Mouse (Mus musculus) embryonic facial prominence, embryonic 14.5 days (tissue): ENCODE measurements at regions not wholly inside any gene's neighbourhood (a gene's known extent, or its start where the extent isn't known, plus 50 kb on each side); places are given as distances from the start of the nearest gene placed in this dataset.

ENCODE experiments used
- ATAC-seq: fragments of 200-750 bp; cut with Nextera tagmentation; 2 replicates; pipeline ENCODE4 v1.8.0; 2017; ENCODE audit warnings: low read depth, moderate number of reproducible peaks, moderate TSS enrichment
- DNase-seq: peaks from one replicate; pipeline ENCODE4 v3.0.0-alpha.2; 2015; ENCODE audit warnings: low spot score
- H3K27ac ChIP-seq: fragments of 300-500 bp; sonication (generic); replicated peaks from 2 replicates; pipeline ENCODE4 v1.5.1; 2014; ENCODE audit warnings: low read depth, mild to moderate bottlenecking, low read length, moderate library complexity
- H3K27me3 ChIP-seq: fragments of 300-500 bp; sonication (generic); replicated peaks from 2 replicates; pipeline ENCODE4 v1.6.1; 2014; ENCODE audit warnings: low read length; ENCODE audit not compliant: control insufficient read depth, insufficient read depth
- H3K36me3 ChIP-seq: fragments of 300-500 bp; sonication (generic); 2 replicates; pipeline ENCODE4 v1.6.1; 2014; ENCODE audit warnings: low read length, mixed read lengths; ENCODE audit not compliant: control insufficient read depth, insufficient read depth
- H3K4me1 ChIP-seq: fragments of 300-500 bp; sonication (generic); 2 replicates; pipeline ENCODE4 v1.6.1; 2014; ENCODE audit warnings: antibody characterized with exemption, low read length; ENCODE audit not compliant: control insufficient read depth, insufficient read depth
- H3K4me2 ChIP-seq: fragments of 300-500 bp; sonication (generic); 2 replicates; pipeline ENCODE4 v1.6.1; 2014; ENCODE audit warnings: low read depth, mild to moderate bottlenecking, low read length, moderate library complexity, mixed read lengths
- H3K4me3 ChIP-seq: fragments of 300-500 bp; sonication (generic); 2 replicates; pipeline ENCODE4 v1.5.1; 2014; ENCODE audit warnings: low read depth, mild to moderate bottlenecking, low read length
- H3K9ac ChIP-seq: fragments of 300-500 bp; sonication (generic); 2 replicates; pipeline ENCODE4 v1.6.1; 2014; ENCODE audit warnings: low read depth, mild to moderate bottlenecking, low read length, moderate library complexity, mixed read lengths
- H3K9me3 ChIP-seq: fragments of 300-500 bp; sonication (generic); 2 replicates; pipeline ENCODE4 v1.6.1; 2016; ENCODE audit warnings: low read length; ENCODE audit not compliant: control insufficient read depth
- WGBS: fragments of 180-500 bp; shearing (Covaris S2); extraction: QIAGEN DNeasy Blood & Tissue Kit; methylation state at CpG from one replicate; pipeline ENCODE4 v1.1.7; 2014; 5-methylcytosine and 5-hydroxymethylcytosine counted together

DNA sequence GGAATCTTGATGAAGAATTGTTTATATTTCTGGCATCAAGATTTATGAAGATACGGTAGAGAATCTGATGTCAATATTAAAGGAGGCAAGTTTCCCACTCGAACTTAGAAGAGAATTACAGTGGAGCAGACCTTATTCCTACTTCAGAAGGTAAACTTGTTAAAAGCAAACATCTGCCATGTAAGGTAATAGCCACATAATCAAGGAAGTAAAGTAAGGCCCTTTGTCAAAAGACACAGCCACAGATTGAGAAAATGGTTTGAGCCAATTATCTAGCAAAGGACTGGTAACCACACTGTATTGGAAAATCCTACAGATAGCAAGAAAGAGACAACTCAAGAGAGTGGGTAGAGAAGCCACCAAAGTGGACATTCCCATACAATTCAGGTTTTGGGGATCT is 111.4 kb upstream of the Gm5148 start:
- no peak for ATAC-seq
- 86% methylated on average over 2 of the region's 2 CpGs for WGBS

DNA sequence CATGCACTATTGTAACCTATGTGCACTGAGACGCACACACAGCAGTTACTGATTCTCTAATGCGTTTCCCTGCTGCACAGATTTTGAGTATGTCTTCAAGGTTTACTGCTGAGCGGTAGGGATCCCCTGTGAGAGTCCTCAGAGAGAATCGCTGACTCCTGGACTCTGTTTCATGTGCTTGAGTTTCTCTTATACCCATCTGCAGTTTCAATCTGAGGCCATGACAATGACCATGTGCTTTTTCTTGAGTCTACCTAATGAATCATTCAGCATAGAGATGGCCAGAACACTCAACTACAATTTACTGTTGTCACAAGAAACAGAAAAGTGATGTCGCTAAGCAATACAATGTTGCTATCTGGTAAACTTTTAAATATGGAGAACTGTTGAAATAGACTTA is 110.8 kb upstream of the Gm5148 start:
- H3K4me2 ChIP-seq: no peak overlapping the region
- H3K36me3 ChIP-seq: no peaks in the 10 kb centered on the region
- H3K4me1 ChIP-seq: peaks cover 3% of the 10 kb centered on the region; the same call in 1 of the 2 replicates
- 83% methylated on average over 5 of the region's 5 CpGs for WGBS
- H3K9ac ChIP-seq: no peak overlapping the region
- DNase-seq (no peak), ATAC-seq (no peak)
- H3K27ac ChIP-seq: no peak overlapping the region
- H3K9me3 ChIP-seq: no peaks in the 10 kb centered on the region
- H3K4me3 ChIP-seq: no peak overlapping the region
- H3K27me3 ChIP-seq: no peaks in the 10 kb centered on the region

More for the DNA sequence above, 111.4 kb upstream of the Gm5148 start:
- no peak for DNase-seq
- no peaks in the 10 kb centered on the region for H3K27me3 ChIP-seq
- no peaks in the 10 kb centered on the region for H3K9me3 ChIP-seq
- no peak overlapping the region for H3K4me2 ChIP-seq
- H3K4me3 ChIP-seq: no peak overlapping the region
- no peak overlapping the region for H3K27ac ChIP-seq
- H3K9ac ChIP-seq: no peak overlapping the region
- H3K4me1 ChIP-seq: peaks cover 3% of the 10 kb centered on the region; the same call in 1 of the 2 replicates
- no peaks in the 10 kb centered on the region for H3K36me3 ChIP-seq

DNA sequence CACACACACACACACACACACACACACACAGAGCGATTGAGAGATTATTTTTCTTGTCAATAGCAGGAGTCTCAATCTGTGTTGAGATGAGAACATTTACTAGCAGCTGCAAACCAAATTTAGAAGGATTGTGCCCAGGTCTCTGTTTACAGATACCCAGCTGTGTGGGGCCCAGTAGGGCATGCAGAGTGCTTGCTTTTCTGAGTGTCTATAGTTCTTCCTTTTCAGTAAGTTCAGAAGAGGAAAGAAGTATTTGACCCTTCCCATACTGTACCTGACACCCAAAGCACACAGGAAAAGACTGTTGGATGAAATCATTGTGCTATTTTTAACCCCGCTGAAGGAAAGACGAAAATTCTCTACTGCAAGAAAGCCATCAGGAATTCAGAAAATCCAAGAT is 110.3 kb upstream of the Gm5148 start:
- Histone ChIP-seq H3K27me3 (no peaks in the 10 kb centered on the region), H3K36me3 (no peaks in the 10 kb centered on the region), H3K4me3 (no peak overlapping the region), H3K9me3 (no peaks in the 10 kb centered on the region), H3K27ac (peak overlapping the region; percentile 52; the same call in 1 of the 2 replicates), H3K4me2 (no peak overlapping the region), H3K9ac (no peak overlapping the region), H3K4me1 (peaks cover 3% of the 10 kb centered on the region; the same call in 1 of the 2 replicates)
- peak; percentile 45; the same call in 1 of the 2 replicates for ATAC-seq
- peak; percentile 50 for DNase-seq
- WGBS: 48% methylated on average over 3 of the region's 3 CpGs

- Histone ChIP-seq H3K4me2 (no peak overlapping the region), H3K4me1 (peaks cover 3% of the 10 kb centered on the region; the same call in 1 of the 2 replicates), H3K27ac (no peak overlapping the region), H3K9ac (no peak overlapping the region), H3K9me3 (no peaks in the 10 kb centered on the region), H3K4me3 (no peak overlapping the region), H3K36me3 (no peaks in the 10 kb centered on the region), H3K27me3 (no peaks in the 10 kb centered on the region)
- 73% methylated on average over 4 of the region's 4 CpGs for WGBS
- no peak for ATAC-seq
- no peak for DNase-seq
Measured at GRCm38 (mm10) chr3:37833387-37833786, 109.1 kb upstream of the Gm5148 start.

DNA sequence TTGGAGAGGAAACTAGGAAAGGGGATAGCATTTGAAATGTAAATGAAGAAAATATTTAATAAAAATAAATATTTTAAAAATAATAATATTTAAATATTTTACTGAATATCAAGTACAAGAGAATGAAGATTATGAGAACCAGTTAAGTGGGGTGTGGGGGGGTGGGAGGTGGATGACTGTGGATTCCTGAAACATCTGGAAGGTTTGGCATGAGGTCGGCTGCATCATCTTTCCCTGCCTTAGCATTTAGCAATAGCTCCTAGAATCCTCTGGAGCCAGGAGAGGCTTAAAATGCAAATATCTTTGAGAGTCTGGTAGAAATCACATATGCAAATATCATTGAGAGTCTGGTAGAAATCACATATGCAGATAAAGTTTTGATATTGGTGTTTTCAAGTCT is 103.3 kb upstream of the Gm5148 start:
- Histone ChIP-seq H3K4me2 (no peak overlapping the region), H3K4me3 (no peak overlapping the region), H3K27me3 (no peaks in the 10 kb centered on the region), H3K9me3 (no peaks in the 10 kb centered on the region), H3K4me1 (no peaks in the 10 kb centered on the region), H3K27ac (no peak overlapping the region), H3K36me3 (no peaks in the 10 kb centered on the region), H3K9ac (no peak overlapping the region)
- ATAC-seq: no peak
- 27% methylated on average over 1 of the region's 1 CpGs for WGBS
- no peak for DNase-seq

DNA sequence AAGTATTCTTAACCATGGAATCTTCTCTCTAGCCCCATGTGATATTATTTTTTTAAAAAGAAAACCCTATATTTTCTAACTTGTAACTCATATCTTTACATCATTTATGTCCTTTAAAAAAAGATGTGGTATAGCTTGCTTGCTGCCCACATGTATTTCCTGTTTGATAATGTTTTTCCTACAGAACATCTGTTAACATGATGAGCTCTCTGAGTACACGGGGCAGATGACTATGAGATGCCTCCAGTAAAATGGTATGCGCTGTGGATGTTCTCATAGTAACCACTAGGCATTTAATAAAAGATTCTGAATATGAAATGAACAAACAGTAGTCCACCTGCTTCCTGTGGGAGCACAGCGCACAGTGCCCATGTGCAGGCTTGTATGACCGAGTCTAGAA is 101.3 kb upstream of the Gm5148 start:
- ATAC-seq: no peak
- Histone ChIP-seq H3K9me3 (no peaks in the 10 kb centered on the region), H3K4me1 (no peaks in the 10 kb centered on the region), H3K4me3 (no peak overlapping the region), H3K4me2 (no peak overlapping the region), H3K36me3 (no peaks in the 10 kb centered on the region), H3K27me3 (no peaks in the 10 kb centered on the region), H3K9ac (no peak overlapping the region), H3K27ac (no peak overlapping the region)
- WGBS: 89% methylated on average over 4 of the region's 4 CpGs
- no peak for DNase-seq

- H3K4me3 ChIP-seq: no peak overlapping the region
- H3K36me3 ChIP-seq: no peaks in the 10 kb centered on the region
- H3K4me1 ChIP-seq: no peaks in the 10 kb centered on the region
- no peak overlapping the region for H3K9ac ChIP-seq
- no peaks in the 10 kb centered on the region for H3K9me3 ChIP-seq
- ATAC-seq (no peak), DNase-seq (no peak)
- WGBS: 92% methylated on average over 5 of the region's 5 CpGs
- no peak overlapping the region for H3K4me2 ChIP-seq
- no peaks in the 10 kb centered on the region for H3K27me3 ChIP-seq
- H3K27ac ChIP-seq: no peak overlapping the region
Measured at GRCm38 (mm10) chr3:37824681-37825080, 100.4 kb upstream of the Gm5148 start.

- Histone ChIP-seq H3K36me3 (no peaks in the 10 kb centered on the region), H3K9me3 (no peaks in the 10 kb centered on the region), H3K27ac (no peak overlapping the region), H3K4me1 (no peaks in the 10 kb centered on the region), H3K4me3 (no peak overlapping the region), H3K27me3 (no peaks in the 10 kb centered on the region), H3K9ac (no peak overlapping the region), H3K4me2 (no peak overlapping the region)
- WGBS: 89% methylated on average over 3 of the region's 3 CpGs
- ATAC-seq (no peak), DNase-seq (no peak)
Measured at GRCm38 (mm10) chr3:37819503-37819902, 95.2 kb upstream of the Gm5148 start.

DNA sequence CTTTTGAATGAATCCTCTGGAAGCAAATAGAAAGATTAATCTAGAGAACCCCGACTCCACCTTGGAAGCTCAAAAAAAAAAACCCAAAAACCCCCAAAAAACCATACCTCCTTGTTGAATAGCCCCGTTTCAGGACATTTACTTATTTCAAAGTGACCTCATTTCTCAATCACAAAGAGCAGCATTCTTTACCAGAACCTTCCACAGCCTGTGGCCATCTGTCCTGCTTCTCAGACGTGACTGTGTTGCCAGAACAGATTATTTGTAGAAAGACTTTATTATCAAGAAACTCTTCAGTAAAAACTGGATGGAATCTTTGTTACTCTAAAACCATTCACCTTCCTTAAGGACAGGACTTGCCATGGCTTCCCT is 93.1 kb upstream of the Gm5148 start:
- WGBS: 76% methylated on average over 3 of the region's 3 CpGs

More for the DNA sequence above, 93.1 kb upstream of the Gm5148 start:
- no peak for DNase-seq
- Histone ChIP-seq H3K27me3 (no peaks in the 10 kb centered on the region), H3K4me2 (no peak overlapping the region), H3K9ac (no peak overlapping the region), H3K9me3 (no peaks in the 10 kb centered on the region), H3K4me1 (no peaks in the 10 kb centered on the region), H3K36me3 (no peaks in the 10 kb centered on the region), H3K27ac (no peak overlapping the region), H3K4me3 (no peak overlapping the region)
- no peak for ATAC-seq
